Mouse (Mus musculus) small intestine, adult 2 months (tissue): ENCODE results near the gene Dntt. TPM values are rescaled to one million over a fixed set of nuclear protein-coding genes. Genes with fewer than 3 reads are reported as not detected.

Source experiments
- H3K27ac ChIP-seq: fragments of 200-500 bp; 2 replicates; pipeline ENCODE4 v1.5.1; 2012; ENCODE audit warnings: low read depth, low read length, control low read depth, inconsistent platforms; ENCODE audit not compliant: insufficient read depth
- H3K27me3 ChIP-seq: fragments of 200-500 bp; 2 replicates; pipeline ENCODE4 v1.6.1; 2012; ENCODE audit warnings: mild to moderate bottlenecking, moderate library complexity, low read length, inconsistent platforms; ENCODE audit not compliant: control insufficient read depth, insufficient read depth
- H3K36me3 ChIP-seq: fragments of 200-500 bp; 2 replicates; pipeline ENCODE4 v1.6.1; 2012; ENCODE audit warnings: mild to moderate bottlenecking, low read length, control low read depth, inconsistent platforms; ENCODE audit not compliant: control insufficient read depth, insufficient read depth
- H3K4me1 ChIP-seq: fragments of 200-500 bp; 2 replicates; pipeline ENCODE4 v1.6.1; 2012; ENCODE audit warnings: low read length, inconsistent platforms, mixed read lengths; ENCODE audit not compliant: control insufficient read depth, insufficient read depth, insufficient read length
- H3K4me3 ChIP-seq: fragments of 200-500 bp; 2 replicates; pipeline ENCODE4 v1.5.1; 2012; ENCODE audit warnings: low read depth, mild to moderate bottlenecking, control low read depth, inconsistent platforms, low read length, moderate library complexity
- CTCF ChIP-seq: fragments of 200-500 bp; IDR thresholded peaks from 2 replicates; pipeline ENCODE4 v1.5.1; 2012; ENCODE audit warnings: low read depth, mild to moderate bottlenecking, control low read depth, inconsistent platforms, low read length, moderate library complexity, mixed read lengths; ENCODE audit not compliant: insufficient replicate concordance, insufficient read length; ENCODE audit errors: extremely low read depth
- POLR2A ChIP-seq: fragments of 200-500 bp; IDR thresholded peaks from 2 replicates; pipeline ENCODE4 v1.6.1; 2012; ENCODE audit warnings: low read depth, mild to moderate bottlenecking, control low read depth, inconsistent platforms, low read length, moderate library complexity
- WGBS: fragments of 180-500 bp; shearing (Covaris S2); methylation state at CpG from one replicate; pipeline ENCODE4 v1.1.7; 2018; 5-methylcytosine and 5-hydroxymethylcytosine counted together
- polyA plus RNA-seq: library from polyadenylated mRNA; depleted of rRNA; stranded (reverse); fragments of >200 nt; gene quantifications from 2 replicates; pipeline ENCODE4 v1.2.3, GENCODE M21; 2012; rRNA removed

The Dntt gene
- polyA plus RNA-seq: not detected in 2 replicates

- H3K36me3 ChIP-seq: no peaks in the 10 kb centered on the region
- WGBS: 84% methylated on average over 6 of the region's 6 CpGs
- no peak within 1 kb of the TSS for H3K27ac ChIP-seq
- no peak within 1 kb of the TSS for H3K4me3 ChIP-seq
- no peak for TF ChIP-seq CTCF
- TF ChIP-seq POLR2A: no peak
- no peaks in the 10 kb centered on the region for H3K4me1 ChIP-seq
- H3K27me3 ChIP-seq: no peaks in the 10 kb centered on the region; the same call in 1 of the 2 replicates
Observed at GRCm38 (mm10) chr19:41029219-41029618, at the start of gene Dntt. TSS of gene Dntt (plus strand) at chr19:41029275.

- Histone ChIP-seq H3K36me3 (no peaks in the 10 kb centered on the region), H3K27me3 (no peaks in the 10 kb centered on the region), H3K4me1 (peaks cover 19% of the 10 kb centered on the region), H3K27ac (no peak overlapping the region), H3K4me3 (no peak overlapping the region)
- TF ChIP-seq POLR2A (no peak), CTCF (no peak)
- 77% methylated on average over 5 of the region's 5 CpGs for WGBS
Observed at GRCm38 (mm10) chr19:40980671-40981070, 48.4 kb upstream of the Dntt start.

- no peaks in the 10 kb centered on the region for H3K27me3 ChIP-seq
Observed at GRCm38 (mm10) chr19:40984536-40984935, 44.5 kb upstream of the Dntt start.

GRCm38 (mm10) chr19:40988856-40989255, 40.2 kb upstream of the Dntt start:
- no peak overlapping the region for H3K4me3 ChIP-seq
- H3K27me3 ChIP-seq: no peaks in the 10 kb centered on the region
- no peak overlapping the region for H3K27ac ChIP-seq
- peaks cover 2% of the 10 kb centered on the region; the same call in 1 of the 2 replicates for H3K36me3 ChIP-seq
- H3K4me1 ChIP-seq: peaks cover 12% of the 10 kb centered on the region; the same call in 1 of the 2 replicates
- TF ChIP-seq CTCF: no peak
- TF ChIP-seq POLR2A: no peak
- 69% methylated on average over 5 of the region's 5 CpGs for WGBS

More at GRCm38 (mm10) chr19:40984536-40984935, 44.5 kb upstream of the Dntt start:
- H3K36me3 ChIP-seq: peaks cover 2% of the 10 kb centered on the region; the same call in 1 of the 2 replicates
- 93% methylated on average over 1 of the region's 1 CpGs for WGBS
- H3K4me3 ChIP-seq: no peak overlapping the region
- H3K4me1 ChIP-seq: peaks cover 3% of the 10 kb centered on the region
- TF ChIP-seq CTCF: no peak
- no peak for TF ChIP-seq POLR2A
- H3K27ac ChIP-seq: no peak overlapping the region

GRCm38 (mm10) chr19:40989961-40990600, 39.0 kb upstream of the Dntt start:
- 43% methylated on average over 9 of the region's 9 CpGs for WGBS
- H3K36me3 ChIP-seq: peaks cover 2% of the 10 kb centered on the region; the same call in 1 of the 2 replicates
- H3K4me1 ChIP-seq: peaks cover 20% of the 10 kb centered on the region; the same call in 1 of the 2 replicates
- H3K27ac ChIP-seq: no peak overlapping the region
- no peak overlapping the region for H3K4me3 ChIP-seq
- H3K27me3 ChIP-seq: no peaks in the 10 kb centered on the region
- no peak for TF ChIP-seq POLR2A
- TF ChIP-seq CTCF: no peak

GRCm38 (mm10) chr19:40990781-40991343, 38.2 kb upstream of the Dntt start:
- Histone ChIP-seq H3K4me1 (peaks cover 23% of the 10 kb centered on the region; the same call in 1 of the 2 replicates), H3K27ac (no peak overlapping the region), H3K27me3 (no peaks in the 10 kb centered on the region), H3K36me3 (peaks cover 2% of the 10 kb centered on the region; the same call in 1 of the 2 replicates), H3K4me3 (no peak overlapping the region)
- WGBS: 85% methylated on average over 17 of the region's 17 CpGs
- no peak for TF ChIP-seq CTCF

- 33% methylated on average over 7 of the region's 7 CpGs for whole genome bisulfite sequencing
- Histone ChIP-seq H3K27me3 (no peaks in the 10 kb centered on the region), H3K4me1 (peaks cover 24% of the 10 kb centered on the region; the same call in 1 of the 2 replicates), H3K4me3 (peak overlapping the region; percentile 22; the same call in 1 of the 2 replicates), H3K36me3 (peaks cover 2% of the 10 kb centered on the region; the same call in 1 of the 2 replicates), H3K27ac (no peak overlapping the region)
- no peak for TF ChIP-seq CTCF
Observed at GRCm38 (mm10) chr19:40991626-40992025, 37.4 kb upstream of the Dntt start.
